ENCODE assay signal across 20 mouse cellular contexts in the genomic region with DNA sequence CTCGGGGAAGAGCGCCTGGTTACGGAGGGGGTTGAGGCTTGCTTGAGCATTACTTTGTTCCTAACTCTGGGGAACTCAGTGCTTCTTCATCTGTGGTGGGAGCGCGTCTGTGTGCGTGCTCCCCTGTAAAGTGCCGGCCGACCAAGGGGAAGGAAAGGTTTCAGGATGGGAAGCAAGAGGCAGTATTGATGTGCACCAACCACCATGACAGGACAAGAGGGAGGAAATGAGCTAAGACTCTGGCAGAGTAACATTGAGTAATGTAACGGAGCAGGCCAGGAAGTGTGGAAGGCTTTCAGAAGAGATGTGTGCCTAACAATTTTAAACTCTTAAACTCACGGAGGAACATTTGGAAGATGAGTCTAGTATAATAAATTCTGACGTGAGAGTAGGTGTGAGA. TPM values are rescaled to one million over a fixed set of nuclear protein-coding genes. Genes with fewer than 3 reads are reported as not detected.
A peak's percentile ranks its signal among the peaks of the same experiment; 100 is the strongest.
DNase-seq lines count a peak whose midpoint lies in the region; ATAC-seq and TF ChIP-seq lines count a peak whose summit lies in the region.
"Had no signal": no experiment of that assay in that cellular context is flagged by ENCODE, and none has a peak within 500 bp of the region (broad histone marks: within the 10 kb centered on the region; RNA-seq: fewer than 3 reads in every experiment).

No protein-coding gene starts in this region.

- peaks cover 32% of the 10 kb centered on the region for H3K4me1 ChIP-seq in heart, embryonic 16.5 days (ENCODE audit: control insufficient read depth, insufficient read depth, low read length)
- peaks cover 43% of the 10 kb centered on the region for H3K4me1 ChIP-seq in bone marrow macrophage, adult 2 months (ENCODE audit: control insufficient read depth, insufficient read depth, low read length)
- peaks cover 53% of the 10 kb centered on the region for H3K4me1 ChIP-seq in liver, embryonic 12.5 days
- H3K4me1 ChIP-seq in megakaryocyte, embryonic 14.5 days, result peaks cover 73% of the 10 kb centered on the region

- DNase-seq in heart, postnatal 10 days, result no peak
- DNase-seq in natural killer cell, adult 2 months (ENCODE audit: low spot score in 2 of 2), result no peak
- DNase-seq: adrenal gland, postnatal 10 days; cerebellum, adult 11-12 months; cerebellum, postnatal 36 days; kidney, adult 18-20 months; kidney, postnatal 10 days; retina, postnatal 1 day had no signal

- no peaks in the 10 kb centered on the region for H3K27me3 ChIP-seq in heart, embryonic 16.5 days (ENCODE audit: control insufficient read depth, insufficient read depth, low read length)
- H3K27me3 ChIP-seq in liver, embryonic 12.5 days (replicated peaks), result no peaks in the 10 kb centered on the region
- H3K27me3 ChIP-seq in megakaryocyte, embryonic 14.5 days (replicated peaks), result no peaks in the 10 kb centered on the region
- H3K27me3 ChIP-seq: hindbrain, embryonic 12.5 days; limb, embryonic 15.5 days; Patski had no signal

- no peak for ATAC-seq in heart, embryonic 16.5 days (replicated peaks; ENCODE audit: extremely low read depth, insufficient read depth, low FRiP score)
- ATAC-seq in liver, embryonic 12.5 days, result no peak
- no peak for ATAC-seq in megakaryocyte-erythroid progenitor cell, adult 5-6 weeks (replicated peaks; ENCODE audit: low FRiP score, low TSS enrichment, poor library complexity, severe bottlenecking)
- ATAC-seq: lung, postnatal 0 days; Patski had no signal

- peak overlapping the region; percentile 37; the same call in 1 of the 2 replicates for H3K27ac ChIP-seq in heart, embryonic 16.5 days (ENCODE audit: low read length)
- peak overlapping the region; percentile 44 for H3K27ac ChIP-seq in bone marrow macrophage, adult 2 months (ENCODE audit: insufficient read depth, low read depth, low read length)
- H3K27ac ChIP-seq in liver, embryonic 12.5 days, result peak overlapping the region; percentile 38
- H3K27ac ChIP-seq: forebrain, embryonic 10.5 days; hindbrain, embryonic 12.5 days; layer of hippocampus, adult 2 months; limb, embryonic 15.5 days; midbrain, embryonic 10.5 days had no signal

- no peaks in the 10 kb centered on the region for H3K9me3 ChIP-seq in heart, embryonic 16.5 days (replicated peaks; ENCODE audit: control insufficient read depth, low read length)
- no peaks in the 10 kb centered on the region for H3K9me3 ChIP-seq in liver, embryonic 12.5 days (replicated peaks)
- no peaks in the 10 kb centered on the region for H3K9me3 ChIP-seq in megakaryocyte, embryonic 14.5 days
- H3K9me3 ChIP-seq: forebrain, embryonic 10.5 days; hindbrain, embryonic 12.5 days; limb, embryonic 15.5 days; midbrain, embryonic 10.5 days had no signal

- intact Hi-C loops in heart, postnatal 10 days (cut with DNase I), result no loop called here

- no peak for TF ChIP-seq CTCF in bone marrow macrophage, adult 2 months (IDR thresholded peaks at IDR 0.05; ENCODE audit: low read depth, low read length)

- 66% methylated on average over 11 of the region's 11 CpGs for WGBS in heart, embryonic 16.5 days
- 65% methylated on average over 11 of the region's 11 CpGs for WGBS in liver, embryonic 12.5 days (ENCODE audit: insufficient replicate concordance)

- TF ChIP-seq POLR2A in bone marrow macrophage, adult 2 months (IDR thresholded peaks at IDR 0.05; ENCODE audit: borderline replicate concordance, low read depth, low read length), result no peak

- H3K4me3 ChIP-seq in heart, embryonic 16.5 days (ENCODE audit: low read length), result no peak overlapping the region
- peak overlapping the region; percentile 10; the same call in 1 of the 2 replicates for H3K4me3 ChIP-seq in bone marrow macrophage, adult 2 months (ENCODE audit: insufficient read depth, low read length)
- H3K4me3 ChIP-seq in liver, embryonic 12.5 days, result no peak overlapping the region
- H3K4me3 ChIP-seq in megakaryocyte, embryonic 14.5 days (replicated peaks), result peak overlapping the region; percentile 0
- H3K4me3 ChIP-seq: forebrain, embryonic 10.5 days; hindbrain, embryonic 12.5 days; layer of hippocampus, adult 2 months; limb, embryonic 15.5 days; midbrain, embryonic 10.5 days had no signal

- H3K36me3 ChIP-seq in heart, embryonic 16.5 days (ENCODE audit: control insufficient read depth, insufficient read depth), result no peaks in the 10 kb centered on the region
- 0 out of 2 replicates have a peak, but pooled peaks cover 6% of the 10 kb centered on the region for H3K36me3 ChIP-seq in liver, embryonic 12.5 days
- peaks cover 2% of the 10 kb centered on the region for H3K36me3 ChIP-seq in megakaryocyte, embryonic 14.5 days (replicated peaks; ENCODE audit: low read length)
- H3K36me3 ChIP-seq: limb, embryonic 15.5 days had no signal

- no peak overlapping the region for H3K9ac ChIP-seq in heart, embryonic 16.5 days (ENCODE audit: low read length)
- H3K9ac ChIP-seq in liver, embryonic 12.5 days, result peak overlapping the region; percentile 28; the same call in 1 of the 2 replicates
- H3K9ac ChIP-seq: hindbrain, embryonic 12.5 days; limb, embryonic 15.5 days had no signal

- peak overlapping the region; percentile 16; the same call in 1 of the 2 replicates for H3K4me2 ChIP-seq in heart, embryonic 16.5 days (ENCODE audit: low read depth, low read length)
- H3K4me2 ChIP-seq in liver, embryonic 12.5 days, result peak overlapping the region; percentile 2; the same call in 1 of the 2 replicates
- H3K4me2 ChIP-seq: hindbrain, embryonic 12.5 days; limb, embryonic 15.5 days had no signal

RNA-seq across cellular contexts. Expression of a gene that starts 6.3 kb away (rescaled TPM):
- polyA plus RNA-seq in heart, embryonic 16.5 days (2015; fragmentation: Nextera tagmentation; extraction: Ambion mirVana), result 14.9 and 15.2 TPM in 2 replicates
- total RNA-seq in heart, postnatal 10 days (2021), result 10 to 100 TPM; 15.0 to 17.0 TPM
- 9.7 and 11.4 TPM in 2 replicates for polyA plus RNA-seq in bone marrow macrophage, adult 2 months (2012; ENCODE audit: insufficient read depth, insufficient read length, missing spikeins)
- polyA plus RNA-seq in liver, embryonic 12.5 days (2016; fragmentation: Nextera tagmentation; extraction: Ambion mirVana), result 6.0 and 6.7 TPM in 2 replicates
- 32.0 and 49.0 TPM in 2 replicates for polyA plus RNA-seq in megakaryocyte, embryonic 14.5 days (2012; ENCODE audit: insufficient read depth, low replicate concordance)
- 10.2 and 14.3 TPM in 2 replicates for total RNA-seq in megakaryocyte-erythroid progenitor cell, adult 5-6 weeks (2014; fragmentation: Nextera tagmentation)
- total RNA-seq in megakaryocyte-erythroid progenitor cell, adult 5-6 weeks (2017), result 1.8 and 3.9 TPM in 2 replicates

RNA-seq across cellular contexts. Expression of a gene that starts 20.6 kb away (rescaled TPM):
- 27.6 TPM in 2 replicates for polyA plus RNA-seq in heart, embryonic 16.5 days (2015; fragmentation: Nextera tagmentation; extraction: Ambion mirVana)
- 10 to 100 TPM; 22.8 to 23.6 TPM for total RNA-seq in heart, postnatal 10 days (2021)
- 18.4 and 19.5 TPM in 2 replicates for polyA plus RNA-seq in bone marrow macrophage, adult 2 months (2012; ENCODE audit: insufficient read depth, insufficient read length, missing spikeins)
- polyA plus RNA-seq in liver, embryonic 12.5 days (2016; fragmentation: Nextera tagmentation; extraction: Ambion mirVana), result 23.2 and 25.5 TPM in 2 replicates
- polyA plus RNA-seq in megakaryocyte, embryonic 14.5 days (2012; ENCODE audit: insufficient read depth, low replicate concordance), result 1.6 TPM in 1 of 2 replicates, not detected in the other
- total RNA-seq in megakaryocyte-erythroid progenitor cell, adult 5-6 weeks (2014; fragmentation: Nextera tagmentation), result 26.2 and 32.2 TPM in 2 replicates
- 34.9 and 36.6 TPM in 2 replicates for total RNA-seq in megakaryocyte-erythroid progenitor cell, adult 5-6 weeks (2017)

Comparison
In these comparisons a context has a peak if more than half of its experiments do, and no peak if none do; other contexts are left out.
1. H3K4me3 ChIP-seq: peak in bone marrow macrophage, adult 2 months (single experiment) and megakaryocyte, embryonic 14.5 days (single experiment); none in heart, embryonic 16.5 days (single experiment) and liver, embryonic 12.5 days (single experiment).
2. Peak in every context shown above with its lines, with median percentiles within 50 percentile points of each other: H3K27ac ChIP-seq.